In genomic region chr2:105108703-105109158, GRCm38 (mm10) we compare ENCODE assay signal across 9 mouse cellular contexts. TPM values are rescaled to one million over a fixed set of nuclear protein-coding genes. Genes with fewer than 3 reads are reported as not detected.
DNase-seq lines count a peak whose midpoint lies in the region; ATAC-seq and TF ChIP-seq lines count a peak whose summit lies in the region.
"Had no signal": no experiment of that assay in that cellular context is flagged by ENCODE, and none has a peak within 500 bp of the region (broad histone marks: within the 10 kb centered on the region; RNA-seq: fewer than 3 reads in every experiment).

No protein-coding gene starts in this region.

- ATAC-seq in intestine, embryonic 16.5 days: 0 out of 2 replicates have a peak, but pooled peaks have one; percentile 11
- peak; percentile 91 for ATAC-seq in neural tube, embryonic 12.5 days (ENCODE audit: low FRiP score, low read depth)
- ATAC-seq in inflammation-experienced regulatory T-cells, adult 6 months: no peak

- TF ChIP-seq CTCF in left cerebral cortex, adult 2 months (IDR thresholded peaks at IDR 0.05): peak; percentile 48

- peak; percentile 75 to 82 for DNase-seq in heart, adult 18-20 months
- DNase-seq in heart, embryonic 10.5 days (ENCODE audit: low spot score): no peak
- peak; percentile 80 for DNase-seq in cerebellum, adult 8-10 months
- DNase-seq in frontal cortex, postnatal 14 days (ENCODE audit: low spot score in 2 of 2): peak; percentile 48 to 75
- DNase-seq in left cerebral cortex, adult 2 months (ENCODE audit: extremely low spot score in 1 of 2, low spot score in 2 of 2): peak; percentile 43 to 66

- no peaks in the 10 kb centered on the region for H3K9me3 ChIP-seq in heart, embryonic 10.5 days
- no peaks in the 10 kb centered on the region for H3K9me3 ChIP-seq in intestine, embryonic 16.5 days (ENCODE audit: control insufficient read depth, low read length)
- no peaks in the 10 kb centered on the region for H3K9me3 ChIP-seq in neural tube, embryonic 12.5 days

- H3K36me3 ChIP-seq in heart, embryonic 10.5 days: no peaks in the 10 kb centered on the region
- no peaks in the 10 kb centered on the region for H3K36me3 ChIP-seq in intestine, embryonic 16.5 days (ENCODE audit: control insufficient read depth, insufficient read depth, low read length)
- no peaks in the 10 kb centered on the region for H3K36me3 ChIP-seq in neural tube, embryonic 12.5 days

- 34% methylated on average over 6 of the region's 6 CpGs for WGBS in heart, embryonic 10.5 days
- WGBS in intestine, embryonic 16.5 days: 31% methylated on average over 6 of the region's 6 CpGs
- 7% methylated on average over 6 of the region's 6 CpGs for WGBS in neural tube, embryonic 12.5 days

- H3K4me2 ChIP-seq in intestine, embryonic 16.5 days (ENCODE audit: low read depth, low read length): no peak overlapping the region
- no peak overlapping the region for H3K4me2 ChIP-seq in neural tube, embryonic 12.5 days (replicated peaks)

- no peaks in the 10 kb centered on the region for H3K4me1 ChIP-seq in heart, embryonic 10.5 days
- H3K4me1 ChIP-seq in intestine, embryonic 16.5 days (ENCODE audit: control insufficient read depth, insufficient read depth, low read length): no peaks in the 10 kb centered on the region
- H3K4me1 ChIP-seq in neural tube, embryonic 12.5 days: 0 out of 2 replicates have a peak, but pooled peaks cover 2% of the 10 kb centered on the region

- H3K9ac ChIP-seq in intestine, embryonic 16.5 days (ENCODE audit: low read depth, low read length): no peak overlapping the region
- no peak overlapping the region for H3K9ac ChIP-seq in neural tube, embryonic 12.5 days

- intact Hi-C loops in left cerebral cortex, adult 2 months (cut with DNase I): no loop called here

- no peak overlapping the region for H3K27ac ChIP-seq in heart, embryonic 10.5 days
- H3K27ac ChIP-seq in intestine, embryonic 16.5 days (ENCODE audit: low read length): no peak overlapping the region
- no peak overlapping the region for H3K27ac ChIP-seq in left cerebral cortex, adult 2 months
- H3K27ac ChIP-seq in neural tube, embryonic 12.5 days: no peak overlapping the region

- no peak overlapping the region for H3K4me3 ChIP-seq in heart, embryonic 10.5 days
- H3K4me3 ChIP-seq in intestine, embryonic 16.5 days (ENCODE audit: low read length): no peak overlapping the region
- no peak overlapping the region for H3K4me3 ChIP-seq in left cerebral cortex, adult 2 months
- no peak overlapping the region for H3K4me3 ChIP-seq in neural tube, embryonic 12.5 days

- H3K27me3 ChIP-seq in heart, embryonic 10.5 days (ENCODE audit: insufficient read depth, poor library complexity, severe bottlenecking): peaks cover 17% of the 10 kb centered on the region
- peaks cover 3% of the 10 kb centered on the region; the same call in 1 of the 2 replicates for H3K27me3 ChIP-seq in intestine, embryonic 16.5 days (replicated peaks; ENCODE audit: control insufficient read depth, insufficient read depth, low read length)
- peaks cover 14% of the 10 kb centered on the region; the same call in 1 of the 2 replicates for H3K27me3 ChIP-seq in neural tube, embryonic 12.5 days (replicated peaks)

RNA-seq across cellular contexts. Expression of gene Gm11060, which starts 16.9 kb away (rescaled TPM):
- total RNA-seq in heart, adult 18-20 months (2021): not detected
- polyA plus RNA-seq in heart, embryonic 10.5 days (2016; fragmentation: Nextera tagmentation; extraction: Ambion mirVana): not detected in 2 replicates
- not detected in 2 replicates for polyA plus RNA-seq in intestine, embryonic 16.5 days (2015; fragmentation: Nextera tagmentation; extraction: Ambion mirVana)
- not detected for total RNA-seq in left cerebral cortex, adult 2 months (2021)
- not detected in 2 replicates for polyA plus RNA-seq in neural tube, embryonic 12.5 days (2016; fragmentation: Nextera tagmentation; extraction: Ambion mirVana)
- polyA plus RNA-seq in inflammation-experienced regulatory T-cells, adult 6 months (2017; shearing (Covaris generic)): not detected
- polyA plus RNA-seq: gonadal fat pad, adult 2 months had no signal

RNA-seq across cellular contexts. Expression of gene Wt1, which starts 17.6 kb away (rescaled TPM):
- total RNA-seq in heart, adult 18-20 months (2021): 1 to 10 TPM; 4.1 to 6.8 TPM
- polyA plus RNA-seq in heart, embryonic 10.5 days (2016; fragmentation: Nextera tagmentation; extraction: Ambion mirVana): 36.5 and 41.9 TPM in 2 replicates
- polyA plus RNA-seq in intestine, embryonic 16.5 days (2015; fragmentation: Nextera tagmentation; extraction: Ambion mirVana): 8.1 and 10.0 TPM in 2 replicates
- total RNA-seq in left cerebral cortex, adult 2 months (2021): under 1 TPM in 1 of 2 experiments, not detected in 1; 0.14 TPM
- polyA plus RNA-seq in neural tube, embryonic 12.5 days (2016; fragmentation: Nextera tagmentation; extraction: Ambion mirVana): 2.5 and 3.1 TPM in 2 replicates
- polyA plus RNA-seq in inflammation-experienced regulatory T-cells, adult 6 months (2017; shearing (Covaris generic)): not detected
